Mouse (Mus musculus) lung, embryonic 16.5 days (tissue): Measurements from ENCODE around the gene Nat8f6. TPM values are rescaled to one million over a fixed set of nuclear protein-coding genes. Genes with fewer than 3 reads are reported as not detected.
"Not testable (repeated sequence)": the region's sequence is repeated elsewhere in the genome, so short reads cannot be mapped to it uniquely, and the experiment has no call there.

ENCODE experiments used
- ATAC-seq: fragments of 200-750 bp; cut with Nextera tagmentation; 2 replicates; pipeline ENCODE4 v1.8.0; 2017; ENCODE audit warnings: low read depth, mild to moderate bottlenecking, moderate library complexity
- H3K27ac ChIP-seq: fragments of 300-500 bp; sonication (generic); 2 replicates; pipeline ENCODE4 v1.5.1; 2014; ENCODE audit warnings: mild to moderate bottlenecking, control low read depth, low read length
- H3K27me3 ChIP-seq: fragments of 300-500 bp; sonication (generic); 2 replicates; pipeline ENCODE4 v1.6.1; 2014; ENCODE audit warnings: low read depth, low read length, mixed read lengths; ENCODE audit not compliant: control insufficient read depth, insufficient read depth
- H3K36me3 ChIP-seq: fragments of 300-500 bp; sonication (generic); 2 replicates; pipeline ENCODE4 v1.6.1; 2014; ENCODE audit warnings: low read length; ENCODE audit not compliant: control insufficient read depth, insufficient read depth
- H3K4me1 ChIP-seq: fragments of 300-500 bp; sonication (generic); replicated peaks from 2 replicates; pipeline ENCODE4 v1.6.1; 2014; ENCODE audit warnings: low read length, mixed read lengths; ENCODE audit not compliant: control insufficient read depth, insufficient read depth
- H3K4me2 ChIP-seq: fragments of 300-500 bp; sonication (generic); 2 replicates; pipeline ENCODE4 v1.6.1; 2014; ENCODE audit warnings: low read depth, low read length, control low read depth
- H3K4me3 ChIP-seq: fragments of 300-500 bp; sonication (generic); 2 replicates; pipeline ENCODE4 v1.5.1; 2014; ENCODE audit warnings: mild to moderate bottlenecking, low read length, control low read depth
- H3K9ac ChIP-seq: fragments of 300-500 bp; sonication (generic); 2 replicates; pipeline ENCODE4 v1.6.1; 2014; ENCODE audit warnings: low read length, control low read depth
- H3K9me3 ChIP-seq: fragments of 300-500 bp; sonication (generic); 2 replicates; pipeline ENCODE4 v1.6.1; 2016; ENCODE audit warnings: low read length; ENCODE audit not compliant: control insufficient read depth
- WGBS: fragments of 180-500 bp; shearing (Covaris S2); extraction: QIAGEN DNeasy Blood & Tissue Kit; methylation state at CpG from one replicate; pipeline ENCODE4 v1.1.7; 2014; 5-methylcytosine and 5-hydroxymethylcytosine counted together
- polyA plus RNA-seq: library from polyadenylated mRNA; unstranded; fragments of >200 nt; fragmentation: Nextera tagmentation; extraction: Ambion mirVana; gene quantifications from 2 replicates; pipeline ENCODE4 v1.2.1, GENCODE M21; 2015

The Nat8f6 gene
- polyA plus RNA-seq, 1 experiment from 2014 or later = not detected

- no peaks in the 10 kb centered on the region for H3K27me3 ChIP-seq
- H3K36me3 ChIP-seq = no peaks in the 10 kb centered on the region
- no peak overlapping the region for H3K4me3 ChIP-seq
- no peaks in the 10 kb centered on the region for H3K4me1 ChIP-seq
- no peak overlapping the region for H3K27ac ChIP-seq
- no peak overlapping the region for H3K4me2 ChIP-seq
- WGBS = 68% methylated on average over 8 of the region's 8 CpGs
- ATAC-seq = no peak
- H3K9me3 ChIP-seq = no peaks in the 10 kb centered on the region
- H3K9ac ChIP-seq = no peak overlapping the region
Measured at GRCm38 (mm10) chr6:85838674-85839073, 17.9 kb upstream of the Nat8f6 start.

GRCm38 (mm10) chr6:85837307-85837706 lies 16.6 kb upstream of the Nat8f6 start:
- not testable (repeated sequence) for H3K27me3 ChIP-seq, H3K27ac ChIP-seq, H3K4me3 ChIP-seq, H3K9me3 ChIP-seq, H3K4me1 ChIP-seq, H3K36me3 ChIP-seq, H3K9ac ChIP-seq
- peak overlapping the region; percentile 45 for H3K4me2 ChIP-seq
- WGBS = 10% methylated on average over 12 of the region's 12 CpGs
- ATAC-seq = peak; percentile 80; the same call in 1 of the 2 replicates

- not testable (repeated sequence) for ATAC-seq
Measured at GRCm38 (mm10) chr6:85836827-85837226, 16.1 kb upstream of the Nat8f6 start.

GRCm38 (mm10) chr6:85836098-85836497 lies 15.3 kb upstream of the Nat8f6 start:
- not testable (repeated sequence) for H3K4me2 ChIP-seq, H3K27me3 ChIP-seq, H3K4me1 ChIP-seq, H3K4me3 ChIP-seq, ATAC-seq, H3K9ac ChIP-seq, H3K36me3 ChIP-seq, H3K9me3 ChIP-seq, H3K27ac ChIP-seq
- WGBS = 62% methylated on average over 5 of the region's 5 CpGs

More at GRCm38 (mm10) chr6:85836827-85837226, 16.1 kb upstream of the Nat8f6 start:
- H3K27me3 ChIP-seq, H3K36me3 ChIP-seq, H3K4me1 ChIP-seq, H3K27ac ChIP-seq, H3K4me3 ChIP-seq, H3K9me3 ChIP-seq, H3K4me2 ChIP-seq, H3K9ac ChIP-seq: not testable (repeated sequence)
- WGBS = 14% methylated on average over 7 of the region's 9 CpGs

- WGBS = 69% methylated on average over 1 of the region's 2 CpGs
- H3K4me3 ChIP-seq, H3K27me3 ChIP-seq, H3K4me2 ChIP-seq, H3K27ac ChIP-seq, H3K9ac ChIP-seq, H3K36me3 ChIP-seq, H3K9me3 ChIP-seq, H3K4me1 ChIP-seq, ATAC-seq: not testable (repeated sequence)
Measured at GRCm38 (mm10) chr6:85835104-85835503, 14.3 kb upstream of the Nat8f6 start.

- not testable (repeated sequence) for H3K4me3 ChIP-seq, H3K4me1 ChIP-seq, H3K27ac ChIP-seq, H3K4me2 ChIP-seq, H3K36me3 ChIP-seq, H3K9me3 ChIP-seq, H3K9ac ChIP-seq, H3K27me3 ChIP-seq, ATAC-seq
Measured at GRCm38 (mm10) chr6:85834504-85835100, 13.8 kb upstream of the Nat8f6 start.

- Histone ChIP-seq H3K27me3 (no peaks in the 10 kb centered on the region), H3K4me2 (no peak within 1 kb of the TSS)
- 58% methylated on average over 7 of the region's 7 CpGs for WGBS
Measured at GRCm38 (mm10) chr6:85831796-85832321, 11.1 kb upstream of the Nat8f6 start, which contains the start of gene Nat8. Gene Nat8, minus strand, starts transcription at chr6:85832082.

GRCm38 (mm10) chr6:85829462-85829861 lies 8.7 kb upstream of the Nat8f6 start:
- Histone ChIP-seq H3K27me3 (no peaks in the 10 kb centered on the region), H3K9me3 (no peaks in the 10 kb centered on the region), H3K36me3 (no peaks in the 10 kb centered on the region), H3K4me2 (no peak overlapping the region), H3K4me1 (no peaks in the 10 kb centered on the region), H3K9ac (no peak overlapping the region), H3K4me3 (no peak overlapping the region), H3K27ac (no peak overlapping the region)
- 41% methylated on average over 1 of the region's 1 CpGs for WGBS
- ATAC-seq = no peak

More at GRCm38 (mm10) chr6:85831796-85832321, 11.1 kb upstream of the Nat8f6 start, which contains the start of gene Nat8:
- no peak for ATAC-seq
- Histone ChIP-seq H3K4me3 (no peak within 1 kb of the TSS), H3K27ac (no peak within 1 kb of the TSS), H3K4me1 (no peaks in the 10 kb centered on the region), H3K9me3 (no peaks in the 10 kb centered on the region), H3K9ac (no peak within 1 kb of the TSS), H3K36me3 (no peaks in the 10 kb centered on the region)

- ATAC-seq = no peak
- 78% methylated on average over 2 of the region's 2 CpGs for WGBS
- Histone ChIP-seq H3K4me2 (no peak overlapping the region), H3K4me3 (no peak overlapping the region), H3K27me3 (no peaks in the 10 kb centered on the region), H3K27ac (no peak overlapping the region), H3K4me1 (no peaks in the 10 kb centered on the region), H3K36me3 (no peaks in the 10 kb centered on the region), H3K9ac (no peak overlapping the region), H3K9me3 (no peaks in the 10 kb centered on the region)
Measured at GRCm38 (mm10) chr6:85825886-85826285, 5.1 kb upstream of the Nat8f6 start.
